Mouse (Mus musculus): Measurements from ENCODE around the gene Ugt2a3.
"Not testable (repeated sequence)": the region's sequence is repeated elsewhere in the genome, so short reads cannot be mapped to it uniquely, and the experiment has no call there.

Gene Ugt2a3

GRCm38 (mm10) chr5:87336961-87337697, at the start of gene Ugt2a3:
Ugt2a3 (minus strand) TSS chr5:87337195.
- no peak for ATAC-seq (ENCODE audit: low TSS enrichment)

DNA sequence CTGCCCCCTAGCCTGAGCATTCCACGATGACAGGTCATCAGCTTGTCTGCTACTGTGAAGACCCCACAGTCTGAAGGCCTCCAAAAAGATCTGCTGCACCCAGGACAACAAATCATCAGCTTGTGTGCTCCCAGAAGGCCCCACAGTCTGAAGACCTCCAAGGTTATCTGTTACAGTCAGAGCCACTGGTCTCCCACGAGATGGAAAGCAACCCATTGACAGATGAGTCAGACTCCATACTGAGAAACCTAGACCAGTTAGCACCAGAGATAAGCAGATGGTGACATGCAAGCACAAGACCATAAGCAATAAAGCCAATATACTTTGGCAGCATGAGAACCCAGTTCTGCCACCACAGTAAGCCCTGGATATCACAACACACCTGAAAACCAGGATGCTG, 43.2 kb upstream of the Ugt2a3 start:
- ATAC-seq (ENCODE audit: low TSS enrichment) = no peak

DNA sequence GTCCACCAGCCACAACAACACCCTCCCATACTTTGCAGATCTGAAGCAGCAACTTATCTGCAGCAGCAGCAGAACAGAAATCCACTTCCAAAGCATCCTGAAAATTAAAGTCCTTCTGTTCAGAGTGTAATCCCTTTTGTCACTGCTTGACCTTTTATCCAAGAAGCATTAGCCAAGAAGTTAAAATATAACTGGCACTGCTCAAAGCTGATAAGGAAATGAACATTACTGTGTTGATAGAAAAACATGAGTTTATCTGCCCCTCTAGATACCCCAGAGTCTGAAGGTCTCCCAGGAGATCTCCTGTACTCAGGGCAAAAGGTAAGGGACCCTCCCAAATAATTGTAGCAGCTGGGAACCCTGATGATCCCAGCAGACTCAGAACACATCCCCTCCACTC, 42.8 kb upstream of the Ugt2a3 start:
- ATAC-seq (ENCODE audit: low TSS enrichment) = no peak

DNA sequence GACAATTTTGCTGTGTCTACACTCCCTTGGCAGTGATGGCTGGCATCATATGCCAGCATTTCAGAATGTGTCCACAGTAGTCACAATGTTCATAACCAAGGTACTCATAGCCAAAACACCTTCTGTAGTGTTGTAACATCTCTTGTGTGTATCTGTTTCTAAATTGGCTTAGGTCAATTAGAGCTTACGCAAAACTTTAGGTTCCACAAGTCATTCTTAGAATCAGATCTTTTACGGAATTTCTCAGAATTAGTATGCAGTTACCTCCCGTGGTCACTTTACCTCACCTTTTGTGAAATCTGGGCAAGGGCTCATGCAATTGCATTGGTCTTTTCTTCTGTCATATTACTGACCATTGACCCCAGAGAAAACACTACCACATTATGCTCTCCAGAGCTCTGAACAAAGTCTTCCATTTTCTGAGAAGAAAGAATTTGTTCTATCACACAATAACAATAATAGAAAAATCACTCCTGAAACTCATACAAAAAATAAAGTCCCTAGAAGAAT, 38.9 kb upstream of the Ugt2a3 start:
- ATAC-seq (ENCODE audit: low TSS enrichment) = no peak

DNA sequence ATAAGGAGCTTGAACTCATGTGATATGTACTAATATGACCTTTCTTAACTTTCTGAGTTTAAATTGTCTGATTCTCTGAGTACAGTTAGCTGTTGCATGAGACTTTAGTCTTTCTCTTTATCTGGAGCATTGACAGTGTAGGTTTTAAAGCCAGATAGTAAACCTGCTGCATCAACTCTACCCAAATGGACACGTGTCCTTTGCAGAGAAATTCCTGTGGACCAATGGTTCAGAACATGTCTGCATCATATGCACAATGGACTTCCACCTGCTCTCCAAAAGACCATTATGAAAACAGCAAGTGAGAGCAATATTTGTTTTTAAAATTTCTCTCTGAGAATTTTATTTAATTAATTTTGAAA, 36.5 kb upstream of the Ugt2a3 start:
- ATAC-seq (ENCODE audit: low TSS enrichment) = no peak

GRCm38 (mm10) chr5:87372788-87373501, 36.0 kb upstream of the Ugt2a3 start:
- ATAC-seq (ENCODE audit: low TSS enrichment) = not testable (repeated sequence)

- ATAC-seq (ENCODE audit: low TSS enrichment) = no peak
Observed at GRCm38 (mm10) chr5:87350350-87350749, 13.4 kb upstream of the Ugt2a3 start.

GRCm38 (mm10) chr5:87349150-87349549, 12.2 kb upstream of the Ugt2a3 start:
- not testable (repeated sequence) for ATAC-seq (ENCODE audit: low TSS enrichment)

DNA sequence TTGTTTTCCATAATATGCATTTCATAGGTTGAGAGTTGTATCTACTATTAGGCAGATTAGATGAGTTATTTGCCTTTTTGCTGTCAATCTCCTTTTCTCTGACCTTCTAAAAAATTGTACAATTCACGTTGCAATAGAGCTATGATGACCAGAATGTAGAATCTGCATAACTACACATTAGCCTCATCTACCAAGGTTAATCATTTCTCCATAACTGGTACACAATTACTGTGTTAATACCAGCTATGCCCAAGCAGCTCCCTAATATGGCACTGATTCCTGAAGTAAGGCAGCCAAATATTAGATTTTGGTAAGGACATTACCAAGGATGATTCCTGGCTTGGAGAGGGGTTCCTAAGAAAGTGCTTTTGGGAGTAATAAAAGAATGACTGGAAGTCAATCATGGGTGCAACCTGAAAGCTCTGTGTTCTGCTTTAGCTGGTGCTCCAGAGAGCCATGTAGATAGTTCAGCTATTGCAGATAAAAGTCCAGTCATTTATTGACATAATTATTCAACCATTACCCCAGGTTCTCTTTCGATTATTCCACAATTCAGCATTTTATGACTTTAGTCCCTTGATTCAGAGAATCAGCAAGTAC, 10.6 kb upstream of the Ugt2a3 start:
- not testable (repeated sequence) for ATAC-seq (ENCODE audit: low TSS enrichment)

DNA sequence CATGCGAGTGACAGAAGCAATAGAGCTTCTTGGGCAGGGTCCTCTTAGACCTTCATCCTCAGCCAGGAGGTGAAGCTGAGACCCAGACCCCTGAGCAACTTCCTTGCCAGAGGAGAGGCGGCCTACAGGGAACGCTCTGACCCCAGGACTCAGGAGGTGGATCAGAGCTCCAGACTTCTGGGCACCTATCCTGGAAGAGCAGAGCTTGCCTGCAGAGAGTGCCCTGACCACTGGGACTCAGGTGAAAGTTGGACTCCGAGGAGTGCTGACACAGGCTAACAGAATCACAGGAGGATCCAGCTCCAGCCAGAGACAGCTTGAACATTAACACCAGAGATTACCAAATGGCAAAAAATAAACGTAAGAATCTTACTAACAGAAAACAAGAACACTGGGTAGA, 3.5 kb upstream of the Ugt2a3 start:
- no peak for ATAC-seq (ENCODE audit: low TSS enrichment)

- no peak for ATAC-seq (ENCODE audit: low TSS enrichment)
Observed at GRCm38 (mm10) chr5:87335199-87335598, 1.8 kb downstream of the Ugt2a3 start.

DNA sequence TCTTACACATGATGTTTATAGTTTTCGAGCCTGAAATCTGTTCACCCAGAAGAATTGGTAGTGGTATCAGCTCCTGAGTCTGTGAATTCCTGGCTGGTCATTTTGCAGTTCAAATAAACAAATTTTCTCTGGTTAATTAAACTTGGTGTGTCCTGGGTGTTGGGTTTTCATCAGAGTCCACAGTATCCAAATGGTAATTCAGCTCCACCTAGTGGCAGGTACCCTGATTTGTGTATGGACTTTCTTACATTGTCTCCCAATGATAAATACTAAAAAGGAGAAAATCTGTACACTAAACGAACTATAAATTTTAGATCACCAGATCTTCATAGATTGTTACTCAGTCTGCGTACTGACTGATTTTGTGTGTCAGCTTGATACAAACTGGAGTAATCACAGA, 3.4 kb downstream of the Ugt2a3 start:
- peak; percentile 86 for ATAC-seq (ENCODE audit: low TSS enrichment)

- ATAC-seq (ENCODE audit: low TSS enrichment) = no peak
Observed at GRCm38 (mm10) chr5:87311392-87311791, 25.6 kb downstream of the Ugt2a3 start.

DNA sequence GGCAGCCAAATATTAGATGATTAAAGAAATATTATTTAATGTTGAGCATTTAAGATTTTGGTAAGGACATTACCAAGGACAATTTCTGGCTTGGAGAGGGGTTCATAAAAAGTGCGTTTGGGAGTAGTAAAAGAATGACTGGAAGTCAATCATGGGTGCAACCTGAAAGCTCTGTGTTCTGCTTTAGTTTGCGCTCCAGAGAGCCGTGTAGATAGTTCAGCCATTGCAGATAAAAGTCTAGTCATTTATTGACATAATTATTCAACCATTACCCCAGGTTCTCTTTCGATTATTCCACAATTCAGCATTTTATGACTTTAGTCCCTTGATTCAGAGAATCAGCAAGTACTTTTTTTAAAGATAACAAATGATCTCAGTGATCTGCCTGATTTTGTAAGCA, 50.8 kb downstream of the Ugt2a3 start:
- not testable (repeated sequence) for ATAC-seq (ENCODE audit: low TSS enrichment)

DNA sequence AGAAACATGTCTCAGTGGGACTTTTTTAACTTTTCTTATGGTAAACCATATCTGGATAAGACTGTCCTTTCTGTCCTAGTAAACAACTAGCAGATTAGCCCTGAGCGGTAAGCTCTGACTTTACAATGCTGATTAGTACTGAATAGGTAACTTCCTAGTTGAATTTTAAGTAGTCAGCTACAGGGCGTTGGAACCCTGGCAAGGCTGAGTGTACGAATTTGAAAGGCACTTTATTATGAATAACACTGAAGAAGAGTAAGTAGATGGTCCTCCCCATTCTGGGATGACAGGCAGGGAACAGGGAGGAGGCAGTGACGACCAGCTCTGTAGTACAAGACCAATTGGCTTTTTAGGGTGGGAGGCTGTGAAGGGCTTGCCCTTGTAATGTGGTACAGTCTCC, 61.0 kb downstream of the Ugt2a3 start:
- ATAC-seq (ENCODE audit: low TSS enrichment) = not testable (repeated sequence)

DNA sequence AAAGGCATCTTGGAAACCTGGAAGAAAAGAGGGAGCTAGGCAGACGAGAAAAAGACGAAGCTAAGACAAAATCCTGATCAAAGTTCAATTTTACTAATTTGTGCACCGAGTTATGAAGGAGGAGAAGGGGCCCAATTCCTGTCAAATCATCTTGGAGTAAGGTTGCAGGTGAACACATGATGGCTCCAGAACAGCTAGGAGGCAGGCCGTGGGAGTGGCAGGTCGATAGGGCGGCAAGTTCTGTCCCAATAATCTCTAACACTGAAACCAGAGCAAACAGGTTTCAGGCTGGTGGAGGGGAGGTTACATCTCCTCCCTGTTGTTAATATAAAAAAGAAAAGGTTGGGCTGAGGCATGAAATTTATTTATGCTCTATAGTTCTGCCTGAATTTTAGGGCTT, 61.4 kb downstream of the Ugt2a3 start:
- no peak for ATAC-seq (ENCODE audit: low TSS enrichment)
